Mouse (Mus musculus): Measurements from ENCODE around the gene Mllt6.

GRCm38 (mm10) chr11:97669268-97669667, 6.1 kb downstream of the Mllt6 start:
- TF ChIP-seq CTCF (IDR thresholded peaks at IDR 0.05; ENCODE audit: low read depth, low read length) (no peak), POLR2A (IDR thresholded peaks at IDR 0.05; ENCODE audit: borderline replicate concordance, low read depth, low read length) (no peak)
